Comparison of ENCODE assay signal across 16 mouse cellular contexts in the genomic region with DNA sequence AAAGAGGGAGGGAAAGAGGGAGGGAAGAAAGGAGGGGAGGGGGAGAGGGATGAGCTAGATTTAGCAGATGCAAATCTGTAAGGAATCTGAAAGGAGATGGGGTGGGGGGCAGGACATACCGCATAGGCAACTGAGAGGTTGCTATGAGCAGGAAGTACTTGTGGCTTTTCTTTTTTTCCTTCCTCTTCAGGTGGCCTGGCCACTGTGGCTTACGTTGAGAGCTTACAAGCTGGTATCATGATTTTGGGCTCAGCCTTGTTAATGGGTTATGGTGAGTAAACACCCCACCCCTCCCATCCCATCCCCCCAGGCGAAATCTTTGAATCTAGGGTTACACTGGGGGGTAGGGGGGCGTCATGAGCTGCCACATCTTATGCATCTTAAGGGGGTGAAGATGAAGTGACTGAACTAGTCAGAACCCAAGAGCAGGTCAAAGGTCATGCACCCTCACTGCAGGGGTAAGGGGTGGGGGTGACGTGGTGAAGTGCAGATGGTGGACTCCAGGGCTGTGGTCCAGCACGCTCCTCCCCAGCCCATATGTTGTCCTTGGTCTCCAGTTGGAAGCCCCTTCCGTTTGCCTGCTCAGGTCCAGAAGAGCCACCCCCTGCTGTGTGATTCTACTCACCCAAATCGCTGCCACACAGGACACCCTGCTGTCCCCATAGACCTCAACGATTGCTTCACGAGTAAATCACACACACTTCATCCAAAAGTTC. TPM values are rescaled to one million over a fixed set of nuclear protein-coding genes. Genes with fewer than 3 reads are reported as not detected.
DNase-seq lines count a peak whose midpoint lies in the region; ATAC-seq lines count a peak whose summit lies in the region.
"Had no signal": no experiment of that assay in that cellular context is flagged by ENCODE, and none has a peak within 500 bp of the region (broad histone marks: within the 10 kb centered on the region; RNA-seq: fewer than 3 reads in every experiment).

No protein-coding gene starts in this region.

- no peak overlapping the region for H3K4me3 ChIP-seq in heart, embryonic 16.5 days (ENCODE audit: low read length)
- H3K4me3 ChIP-seq in heart, embryonic 12.5 days = no peak overlapping the region
- H3K4me3 ChIP-seq: hindbrain, embryonic 15.5 days; liver, embryonic 12.5 days had no signal

- 40% methylated on average over 10 of the region's 10 CpGs for WGBS in heart, embryonic 16.5 days
- WGBS in heart, embryonic 12.5 days = 41% methylated on average over 10 of the region's 10 CpGs

- H3K4me1 ChIP-seq in heart, embryonic 16.5 days (ENCODE audit: control insufficient read depth, insufficient read depth, low read length) = no peaks in the 10 kb centered on the region
- no peaks in the 10 kb centered on the region for H3K4me1 ChIP-seq in heart, embryonic 12.5 days (replicated peaks)
- H3K4me1 ChIP-seq: hindbrain, embryonic 15.5 days had no signal

- H3K27me3 ChIP-seq in heart, embryonic 16.5 days (ENCODE audit: control insufficient read depth, insufficient read depth, low read length) = no peaks in the 10 kb centered on the region
- no peaks in the 10 kb centered on the region for H3K27me3 ChIP-seq in heart, embryonic 12.5 days (replicated peaks)
- H3K27me3 ChIP-seq: hindbrain, embryonic 15.5 days; liver, embryonic 12.5 days had no signal

- H3K9ac ChIP-seq in heart, embryonic 16.5 days (ENCODE audit: low read length) = no peak overlapping the region
- no peak overlapping the region for H3K9ac ChIP-seq in heart, embryonic 12.5 days
- H3K9ac ChIP-seq: hindbrain, embryonic 15.5 days; liver, embryonic 12.5 days had no signal

- DNase-seq in lung, postnatal 10 days = peak; percentile 46
- no peak for DNase-seq in lung, postnatal 25 days (ENCODE audit: low spot score)
- DNase-seq in CD4-positive helper T cell, adult 2 months (ENCODE audit: low read depth, low spot score) = peak; percentile 38
- DNase-seq in induced T-regulatory cell, adult 2 months (ENCODE audit: low read depth) = peak; percentile 55
- no peak for DNase-seq in urinary bladder, postnatal 4 days (ENCODE audit: low spot score in 2 of 2)
- DNase-seq: cerebellum, adult 9-10 months had no signal

- no peak overlapping the region for H3K27ac ChIP-seq in heart, embryonic 16.5 days (ENCODE audit: low read length)
- no peak overlapping the region for H3K27ac ChIP-seq in heart, embryonic 12.5 days (ENCODE audit: poor library complexity, severe bottlenecking)
- H3K27ac ChIP-seq: hindbrain, embryonic 15.5 days; liver, embryonic 12.5 days had no signal

- no peak overlapping the region for H3K4me2 ChIP-seq in heart, embryonic 16.5 days (ENCODE audit: low read depth, low read length)
- no peak overlapping the region for H3K4me2 ChIP-seq in heart, embryonic 12.5 days
- H3K4me2 ChIP-seq: hindbrain, embryonic 15.5 days; liver, embryonic 12.5 days had no signal

- ATAC-seq in heart, embryonic 16.5 days (replicated peaks; ENCODE audit: extremely low read depth, insufficient read depth, low FRiP score) = 0 out of 2 replicates have a peak, but pooled peaks have one; percentile 28
- ATAC-seq in heart, embryonic 12.5 days (ENCODE audit: insufficient number of reproducible peaks, low FRiP score) = no peak
- ATAC-seq in megakaryocyte-erythroid progenitor cell, adult 5-6 weeks (replicated peaks; ENCODE audit: low FRiP score, low TSS enrichment, poor library complexity, severe bottlenecking) = no peak
- ATAC-seq: liver, embryonic 12.5 days had no signal

- no peaks in the 10 kb centered on the region for H3K36me3 ChIP-seq in heart, embryonic 16.5 days (ENCODE audit: control insufficient read depth, insufficient read depth)
- no peaks in the 10 kb centered on the region for H3K36me3 ChIP-seq in heart, embryonic 12.5 days
- H3K36me3 ChIP-seq: hindbrain, embryonic 15.5 days; liver, embryonic 12.5 days had no signal

- no peaks in the 10 kb centered on the region for H3K9me3 ChIP-seq in heart, embryonic 16.5 days (replicated peaks; ENCODE audit: control insufficient read depth, low read length)
- no peaks in the 10 kb centered on the region; the same call in 1 of the 2 replicates for H3K9me3 ChIP-seq in heart, embryonic 12.5 days (replicated peaks)
- H3K9me3 ChIP-seq: hindbrain, embryonic 15.5 days; liver, embryonic 12.5 days had no signal

RNA-seq across cellular contexts. Expression of a gene that starts 24.0 kb away (rescaled TPM):
- 0.05 and 0.28 TPM in 2 replicates for polyA plus RNA-seq in heart, embryonic 16.5 days (2015; fragmentation: Nextera tagmentation; extraction: Ambion mirVana)
- 0.06 TPM in 1 of 2 replicates, not detected in the other for polyA plus RNA-seq in heart, embryonic 12.5 days (2016; fragmentation: Nextera tagmentation; extraction: Ambion mirVana)
- total RNA-seq in megakaryocyte-erythroid progenitor cell, adult 5-6 weeks (2014; fragmentation: Nextera tagmentation) = 0.12 and 1.4 TPM in 2 replicates
- total RNA-seq in megakaryocyte-erythroid progenitor cell, adult 5-6 weeks (2017) = 0.38 TPM in 1 of 2 replicates, not detected in the other
- total RNA-seq: left cerebral cortex, postnatal 14 days had no signal
- polyA plus RNA-seq: embryonic facial prominence, embryonic 11.5 days; heart, postnatal 0 days; hindbrain, embryonic 15.5 days; kidney, embryonic 14.5 days had no signal

RNA-seq across cellular contexts. Expression of a gene that starts 35.4 kb away (rescaled TPM):
- polyA plus RNA-seq in heart, embryonic 16.5 days (2015; fragmentation: Nextera tagmentation; extraction: Ambion mirVana) = 0.56 and 0.72 TPM in 2 replicates
- polyA plus RNA-seq in heart, embryonic 12.5 days (2016; fragmentation: Nextera tagmentation; extraction: Ambion mirVana) = 0.24 TPM in 1 of 2 replicates, not detected in the other
- total RNA-seq in megakaryocyte-erythroid progenitor cell, adult 5-6 weeks (2014; fragmentation: Nextera tagmentation) = 6.1 and 35.6 TPM in 2 replicates
- total RNA-seq in megakaryocyte-erythroid progenitor cell, adult 5-6 weeks (2017) = not detected in 2 replicates
- total RNA-seq: layer of hippocampus, adult 8-10 months; left cerebral cortex, postnatal 14 days had no signal
- polyA plus RNA-seq: embryonic facial prominence, embryonic 11.5 days had no signal

RNA-seq across cellular contexts. Expression of a gene that starts 37.8 kb away (rescaled TPM):
- 0.42 and 0.44 TPM in 2 replicates for polyA plus RNA-seq in heart, embryonic 16.5 days (2015; fragmentation: Nextera tagmentation; extraction: Ambion mirVana)
- 0.80 and 1.1 TPM in 2 replicates for polyA plus RNA-seq in heart, embryonic 12.5 days (2016; fragmentation: Nextera tagmentation; extraction: Ambion mirVana)
- total RNA-seq in megakaryocyte-erythroid progenitor cell, adult 5-6 weeks (2014; fragmentation: Nextera tagmentation) = 1.8 and 3.6 TPM in 2 replicates
- total RNA-seq in megakaryocyte-erythroid progenitor cell, adult 5-6 weeks (2017) = not detected in 2 replicates
- total RNA-seq: left cerebral cortex, postnatal 14 days had no signal

RNA-seq across cellular contexts. Expression of a gene that starts 42.0 kb away (rescaled TPM):
- polyA plus RNA-seq in heart, embryonic 16.5 days (2015; fragmentation: Nextera tagmentation; extraction: Ambion mirVana) = 26.4 and 30.3 TPM in 2 replicates
- 25.4 and 27.1 TPM in 2 replicates for polyA plus RNA-seq in heart, embryonic 12.5 days (2016; fragmentation: Nextera tagmentation; extraction: Ambion mirVana)
- 0.96 and 1.9 TPM in 2 replicates for total RNA-seq in megakaryocyte-erythroid progenitor cell, adult 5-6 weeks (2014; fragmentation: Nextera tagmentation)
- total RNA-seq in megakaryocyte-erythroid progenitor cell, adult 5-6 weeks (2017) = not detected in 2 replicates

RNA-seq across cellular contexts. Expression of a gene that starts 45.3 kb away (rescaled TPM):
- 655 and 710 TPM in 2 replicates for polyA plus RNA-seq in heart, embryonic 16.5 days (2015; fragmentation: Nextera tagmentation; extraction: Ambion mirVana)
- 408 and 409 TPM in 2 replicates for polyA plus RNA-seq in heart, embryonic 12.5 days (2016; fragmentation: Nextera tagmentation; extraction: Ambion mirVana)
- 177 and 314 TPM in 2 replicates for total RNA-seq in megakaryocyte-erythroid progenitor cell, adult 5-6 weeks (2014; fragmentation: Nextera tagmentation)
- 74.0 and 119 TPM in 2 replicates for total RNA-seq in megakaryocyte-erythroid progenitor cell, adult 5-6 weeks (2017)

Comparison
In these comparisons a context has a peak if more than half of its experiments do, and no peak if none do; other contexts are left out.
1. DNase-seq: peak in lung, postnatal 10 days (single experiment), CD4-positive helper T cell, adult 2 months (single experiment) and induced T-regulatory cell, adult 2 months (single experiment); none in lung, postnatal 25 days (single experiment) and urinary bladder, postnatal 4 days (0 of 2).